Mouse (Mus musculus): ENCODE results near the gene Nxnl2.
"Not testable (repeated sequence)": the region's sequence is repeated elsewhere in the genome, so short reads cannot be mapped to it uniquely, and the experiment has no call there.

Gene Nxnl2

DNA sequence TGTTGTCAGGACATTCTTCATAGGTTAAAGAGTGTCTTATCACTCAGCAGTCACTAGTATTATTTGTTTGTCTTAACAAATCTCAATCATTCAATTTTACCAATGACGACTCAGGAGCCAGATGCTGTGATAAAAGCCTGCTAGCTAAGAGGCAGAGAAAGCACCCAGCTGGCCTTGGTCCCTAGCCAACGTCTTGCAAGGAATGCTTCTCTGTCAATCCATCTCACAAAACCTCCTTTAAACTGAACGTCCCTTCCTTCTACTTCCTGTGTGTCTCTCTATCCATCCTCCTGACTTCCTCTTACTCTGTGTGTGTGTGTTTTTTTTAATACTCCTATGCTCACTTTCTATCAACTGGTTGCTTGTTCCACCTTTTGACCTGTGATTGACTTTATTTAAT, 8.5 kb downstream of the Nxnl2 start:
- DNase-seq (ENCODE audit: low spot score in 2 of 2) = no peak

GRCm38 (mm10) chr13:51182236-51182635, 11.4 kb downstream of the Nxnl2 start:
- DNase-seq (ENCODE audit: low spot score in 2 of 2) = no peak

GRCm38 (mm10) chr13:51184896-51185295, 14.1 kb downstream of the Nxnl2 start:
- DNase-seq (ENCODE audit: low spot score in 2 of 2) = no peak

DNA sequence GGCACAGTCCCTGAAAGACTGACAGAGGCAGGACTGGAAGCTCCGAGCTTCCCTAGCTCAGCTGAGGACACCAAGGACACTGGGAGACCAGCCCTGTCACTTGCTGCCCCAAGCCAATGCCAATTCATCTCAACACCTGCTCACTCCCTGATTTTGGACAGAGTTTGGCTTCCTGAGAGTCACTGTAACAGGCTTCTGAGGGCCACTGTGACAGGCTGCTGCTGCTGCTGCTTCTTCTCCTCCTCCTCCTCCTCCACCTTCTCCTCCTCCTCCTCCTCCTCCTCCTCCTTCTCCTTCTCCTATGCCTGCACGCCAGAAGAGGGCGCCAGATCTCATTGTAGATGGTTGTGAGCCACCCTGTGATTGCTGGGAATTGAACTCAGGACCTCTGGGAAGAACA, 19.5 kb downstream of the Nxnl2 start:
- DNase-seq (ENCODE audit: low spot score in 2 of 2) = no peak

DNA sequence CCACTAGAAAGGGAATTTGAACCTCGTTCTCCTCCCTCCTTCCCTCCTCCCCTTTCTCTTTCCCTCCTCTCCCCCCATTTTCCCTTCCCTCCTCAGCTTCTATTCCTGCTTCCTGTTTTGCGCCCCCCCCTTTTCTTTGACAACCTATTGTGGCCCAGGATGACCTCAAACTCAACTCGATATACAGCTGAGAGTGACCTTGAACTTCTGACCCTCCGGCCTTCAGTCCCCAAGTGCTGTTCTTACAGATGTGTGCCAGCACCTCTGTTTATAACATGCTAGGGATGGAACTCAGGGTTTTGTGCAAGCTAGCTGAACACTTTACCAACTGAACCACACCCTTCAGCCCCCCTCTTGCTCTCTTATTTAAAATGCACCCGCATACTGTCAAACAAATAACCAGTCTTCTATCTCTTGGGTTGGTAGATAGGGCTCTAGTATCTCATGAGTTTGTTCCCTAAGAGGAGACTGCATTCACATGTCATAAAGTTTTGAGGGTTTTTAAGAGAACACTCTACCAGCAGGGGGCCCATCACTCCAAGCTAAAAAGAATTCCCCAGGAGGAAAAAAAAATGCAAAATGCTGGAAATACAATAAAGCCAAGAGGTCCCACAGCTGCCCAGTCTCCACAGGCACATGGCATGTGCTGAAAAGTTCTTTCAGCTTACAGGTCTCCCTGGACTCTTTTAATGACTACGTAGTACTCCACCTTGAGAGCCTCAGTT, 20.8 kb downstream of the Nxnl2 start:
- no peak for DNase-seq (ENCODE audit: low spot score in 2 of 2)

DNA sequence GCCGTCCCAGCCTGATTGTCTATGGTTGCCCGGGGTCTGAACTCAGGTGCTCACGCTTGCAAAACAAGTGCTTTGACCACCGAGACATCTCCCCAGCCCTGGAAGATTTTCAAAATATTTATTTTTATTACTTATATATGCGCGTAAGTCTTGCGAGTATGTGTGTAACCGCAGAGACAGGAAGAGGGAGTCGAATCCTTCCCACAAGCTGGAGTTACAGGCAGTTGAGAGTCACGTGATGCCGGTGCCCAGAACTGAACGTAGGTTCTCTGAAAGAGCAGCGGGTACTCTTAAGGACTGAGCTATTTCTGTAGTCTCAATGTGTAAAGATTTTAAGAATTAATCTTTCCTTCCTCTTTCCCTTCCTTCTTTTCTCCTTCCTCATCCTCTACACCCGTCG, 23.1 kb downstream of the Nxnl2 start:
- DNase-seq (ENCODE audit: low spot score in 2 of 2) = no peak

- DNase-seq (ENCODE audit: low spot score in 2 of 2) = no peak
Measured at GRCm38 (mm10) chr13:51197699-51198098, 26.9 kb downstream of the Nxnl2 start.

DNA sequence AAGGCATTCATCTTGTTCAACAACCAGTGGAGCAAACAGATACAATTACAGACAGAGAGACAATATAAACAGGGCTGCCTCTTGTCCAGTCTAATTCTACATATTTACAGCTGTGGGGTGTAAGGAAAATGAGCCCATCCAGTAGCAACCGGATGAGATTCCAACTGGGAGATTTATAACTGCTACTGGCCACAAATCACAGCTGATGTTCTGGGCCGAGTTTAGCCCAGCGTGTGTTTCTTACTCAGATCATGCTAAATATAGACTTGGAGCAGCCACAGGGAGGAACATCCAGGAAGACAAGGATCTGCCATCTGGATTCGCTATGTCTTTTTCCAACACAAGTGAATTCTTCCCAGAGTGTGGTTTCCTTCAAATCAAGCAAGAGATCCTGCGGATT, 27.4 kb downstream of the Nxnl2 start:
- DNase-seq (ENCODE audit: low spot score in 2 of 2) = no peak

DNA sequence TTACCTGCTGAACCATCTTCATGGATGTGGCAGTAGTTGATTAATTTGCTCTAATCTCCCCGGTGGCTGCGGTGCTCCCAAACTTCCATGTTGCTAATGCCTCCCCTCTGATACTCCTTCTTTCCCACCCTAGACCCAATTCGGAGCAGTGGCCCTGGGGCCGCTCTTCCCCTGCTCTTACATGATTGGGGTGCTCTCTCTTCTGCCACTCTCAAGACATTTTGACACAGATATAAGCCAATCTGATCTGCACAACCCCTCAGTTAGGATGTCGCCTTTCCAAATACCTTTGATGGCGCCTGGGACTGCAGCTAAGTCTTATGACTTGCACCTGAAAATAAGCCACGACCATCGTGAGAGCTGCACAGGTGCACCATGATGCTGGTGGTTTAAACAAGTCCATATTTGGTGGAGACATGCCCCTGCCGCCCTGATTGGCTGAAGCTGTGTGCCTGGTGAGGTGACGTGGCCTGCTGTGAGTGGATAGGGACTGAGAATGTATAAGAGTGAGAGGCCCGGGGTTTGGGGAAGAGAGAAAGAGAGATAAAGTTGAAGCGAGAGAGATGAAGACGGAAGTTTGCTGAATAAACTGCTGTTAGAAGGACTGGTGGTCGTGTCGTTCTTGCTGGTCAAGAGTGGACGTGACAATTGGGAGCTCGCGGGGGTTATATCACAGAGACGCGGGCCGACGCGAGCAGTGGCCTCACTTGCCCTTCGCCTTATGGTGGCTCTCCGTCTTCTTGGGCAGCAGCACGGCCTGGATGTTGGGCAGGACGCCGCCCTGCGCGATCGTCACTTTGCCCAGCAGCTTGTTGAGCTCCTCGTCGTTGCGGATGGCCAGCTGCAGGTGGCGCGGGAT, 31.4 kb downstream of the Nxnl2 start:
- not testable (repeated sequence) for DNase-seq (ENCODE audit: low spot score in 2 of 2)

DNA sequence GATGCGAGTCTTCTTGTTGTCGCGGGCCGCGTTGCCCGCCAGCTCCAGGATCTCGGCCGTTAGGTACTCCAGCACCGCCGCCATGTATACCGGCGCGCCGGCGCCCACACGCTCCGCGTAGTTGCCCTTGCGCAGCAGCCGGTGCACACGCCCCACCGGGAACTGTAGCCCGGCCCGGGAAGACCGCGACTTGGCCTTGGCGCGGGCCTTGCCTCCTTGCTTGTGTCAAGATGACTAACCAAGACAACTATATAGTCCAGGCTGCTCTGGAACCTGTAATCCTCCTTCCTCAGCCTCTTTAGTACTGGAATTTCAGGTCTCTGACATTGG, 32.0 kb downstream of the Nxnl2 start:
- DNase-seq (ENCODE audit: low spot score in 2 of 2) = peak; percentile 32 to 58

DNA sequence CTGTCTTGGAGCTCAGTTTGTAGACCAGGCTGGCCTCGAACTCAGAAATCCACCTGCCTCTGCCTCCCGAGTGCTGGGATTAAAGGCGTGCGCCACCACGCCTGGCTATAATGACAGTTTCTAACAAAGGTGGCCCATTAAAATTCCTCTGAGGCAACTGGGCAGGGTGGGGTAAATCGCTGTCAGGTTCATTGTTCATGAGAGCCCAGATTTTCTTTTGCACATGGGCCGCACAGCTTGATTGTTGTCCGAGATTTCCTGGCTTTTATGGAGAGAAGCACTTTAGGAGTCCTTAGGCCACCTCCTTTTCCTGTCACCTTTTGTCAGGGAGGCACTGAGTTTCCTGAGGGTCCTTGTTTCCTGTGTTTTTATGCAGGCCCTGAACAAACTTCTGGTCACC, 32.6 kb downstream of the Nxnl2 start:
- DNase-seq (ENCODE audit: low spot score in 2 of 2) = no peak

- DNase-seq (ENCODE audit: low spot score in 2 of 2) = not testable (repeated sequence)
Measured at GRCm38 (mm10) chr13:51204081-51204480, 33.3 kb downstream of the Nxnl2 start.

GRCm38 (mm10) chr13:51207965-51208364, 37.1 kb downstream of the Nxnl2 start:
- DNase-seq (ENCODE audit: low spot score in 2 of 2) = peak in 1 of 2 experiments; percentile 17

- DNase-seq (ENCODE audit: low spot score in 2 of 2) = peak; percentile 37 to 50
Measured at GRCm38 (mm10) chr13:51208378-51209100, 37.7 kb downstream of the Nxnl2 start.

DNA sequence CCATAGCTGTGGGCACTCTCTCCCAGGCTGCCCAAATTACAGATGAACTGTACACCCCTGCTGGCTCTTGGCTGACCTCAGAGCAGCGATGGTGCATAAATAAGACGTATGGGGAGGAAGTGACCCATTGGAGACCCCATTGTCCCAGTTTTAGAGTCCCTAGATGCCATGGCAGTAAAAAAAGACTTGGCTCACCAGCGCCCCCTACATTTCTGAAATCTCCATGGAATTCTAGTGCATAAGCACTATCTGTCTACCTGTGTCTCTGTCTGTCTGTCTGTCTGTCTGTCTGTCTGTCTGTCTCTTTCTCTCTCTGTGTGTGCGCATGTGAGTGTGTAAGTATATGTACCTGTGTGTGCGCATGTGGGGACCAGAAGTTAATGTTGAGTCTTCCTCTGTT, 39.8 kb downstream of the Nxnl2 start:
- DNase-seq (ENCODE audit: low spot score in 2 of 2) = no peak

GRCm38 (mm10) chr13:51214746-51215145, 43.9 kb downstream of the Nxnl2 start:
- DNase-seq (ENCODE audit: low spot score in 2 of 2) = no peak

GRCm38 (mm10) chr13:51220897-51221296, 50.1 kb downstream of the Nxnl2 start:
- DNase-seq (ENCODE audit: low spot score in 2 of 2) = no peak

DNA sequence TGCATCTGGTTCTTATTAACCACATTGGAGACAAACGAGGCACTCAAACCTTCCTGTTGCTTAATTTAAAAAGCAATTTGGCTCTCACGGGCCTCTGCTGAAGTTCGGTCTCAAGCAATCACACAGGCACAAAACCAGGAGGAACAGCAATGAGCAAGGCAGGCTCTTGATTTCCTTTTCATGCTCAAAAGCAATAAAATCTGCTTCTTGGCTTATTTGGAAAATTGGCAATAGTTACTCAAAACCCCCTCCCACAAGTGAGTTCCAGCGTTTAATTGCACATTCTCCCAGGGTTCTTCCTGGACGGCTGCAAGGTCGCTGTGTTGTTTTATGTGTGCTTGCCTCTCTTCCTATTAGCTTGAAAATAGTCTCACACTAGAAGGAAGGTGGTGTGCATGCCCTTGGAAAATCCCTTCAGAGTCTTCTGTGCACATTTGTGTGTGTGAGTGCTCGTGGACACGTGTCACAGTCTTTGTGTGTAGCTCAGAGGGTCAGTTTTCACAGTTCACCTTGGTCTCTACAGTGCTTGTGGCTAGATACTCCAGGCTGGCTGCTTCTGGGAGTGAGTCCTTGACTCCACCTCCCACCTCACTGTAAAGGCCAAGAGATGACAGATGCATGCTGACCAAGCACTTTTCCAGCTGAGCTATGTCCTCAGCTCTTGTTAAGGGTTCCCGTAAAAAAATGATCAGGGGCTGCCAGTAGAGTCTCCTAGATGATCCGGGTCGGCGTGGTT, 50.8 kb downstream of the Nxnl2 start:
- DNase-seq (ENCODE audit: low spot score in 2 of 2) = no peak
